Mouse (Mus musculus): ENCODE results near the gene Hist1h2ae. TPM values are rescaled to one million over a fixed set of nuclear protein-coding genes. Genes with fewer than 3 reads are reported as not detected.
"Not testable (repeated sequence)": the region's sequence is repeated elsewhere in the genome, so short reads cannot be mapped to it uniquely, and the experiment has no call there.

Gene Hist1h2ae
- total RNA-seq, 2 experiments from 2014 or later, result 0.45 TPM; not detected in 1

DNA sequence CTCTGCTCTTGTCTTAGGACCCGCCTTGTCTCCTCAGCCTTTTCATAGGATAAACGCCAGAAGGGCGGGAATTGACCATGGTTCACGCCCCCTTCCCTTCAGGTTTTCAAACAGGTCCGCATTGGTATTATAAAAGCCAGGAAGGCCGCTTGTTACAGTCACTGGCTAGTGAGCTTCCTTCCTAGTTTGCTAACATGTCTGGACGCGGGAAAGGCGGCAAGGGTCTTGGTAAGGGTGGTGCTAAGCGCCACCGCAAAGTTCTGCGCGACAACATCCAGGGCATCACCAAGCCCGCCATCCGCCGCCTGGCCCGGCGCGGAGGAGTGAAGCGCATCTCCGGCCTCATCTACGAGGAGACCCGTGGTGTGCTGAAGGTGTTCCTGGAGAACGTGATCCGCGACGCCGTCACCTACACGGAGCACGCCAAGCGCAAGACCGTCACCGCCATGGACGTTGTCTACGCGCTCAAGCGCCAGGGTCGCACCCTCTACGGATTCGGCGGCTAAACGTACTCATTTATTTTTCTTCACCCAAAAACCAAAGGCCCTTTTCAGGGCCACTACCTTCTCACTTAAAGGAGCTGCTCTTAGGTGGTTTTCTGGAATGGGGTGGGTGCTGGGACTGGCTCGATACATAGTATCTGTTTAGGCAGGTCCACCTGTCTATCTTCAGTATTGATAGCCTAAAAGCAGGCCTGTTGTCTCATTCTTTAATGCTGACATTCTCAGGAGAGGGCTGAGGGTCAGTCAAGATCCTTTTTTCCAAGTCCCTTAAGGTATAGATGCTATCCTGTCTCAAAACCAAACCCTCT is 10.6 kb upstream of the Hist1h2ae start, which contains the start of gene Hist1h4d:
Hist1h4d (plus strand) TSS at position 191 of the 811 bp plus-strand sequence.
- peak within 1 kb of the TSS; percentile 81 for H3K27ac ChIP-seq
- TF ChIP-seq CTCF (IDR thresholded peaks at IDR 0.05), result no peak
- intact Hi-C loops (cut with DNase I), result loop anchor here (5.0 kb wide), 5 partner anchors 41 to 181 kb away; partner anchors contain the start of genes Hist1h1a, Hist1h1e, Hist1h1t and Hist1h2af

DNA sequence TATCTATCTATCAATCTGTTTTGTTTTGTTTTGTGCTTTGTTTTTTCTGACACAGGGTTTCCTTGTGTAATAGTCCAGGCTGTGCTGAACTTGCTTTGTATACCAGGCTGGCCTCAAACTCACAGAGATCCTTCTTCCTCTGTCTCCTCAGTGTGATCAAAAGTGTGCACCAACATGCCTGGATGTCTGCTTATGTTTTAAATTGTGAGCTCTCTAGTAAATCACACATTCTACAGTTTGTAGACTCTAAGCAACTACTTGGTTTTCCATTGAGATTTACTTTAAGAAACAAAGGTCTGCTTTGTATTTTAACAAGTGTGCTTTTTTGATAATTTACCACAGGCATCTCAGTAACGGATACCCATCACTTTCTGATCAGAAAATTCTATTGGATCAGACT is 6.8 kb upstream of the Hist1h2ae start:
- no peak for TF ChIP-seq CTCF (IDR thresholded peaks at IDR 0.05)
- H3K27ac ChIP-seq, result no peak overlapping the region
- DNase-seq, result no peak
- H3K4me3 ChIP-seq, result no peak overlapping the region
- intact Hi-C loops (cut with DNase I), result no loop called here

More for the DNA sequence above, 10.6 kb upstream of the Hist1h2ae start, which contains the start of gene Hist1h4d:
- peak within 1 kb of the TSS; percentile 83 for H3K4me3 ChIP-seq
- peak; percentile 90 for DNase-seq

- no peak overlapping the region; the same call in 1 of the 2 replicates for H3K27ac ChIP-seq
- no peak for TF ChIP-seq CTCF (IDR thresholded peaks at IDR 0.05)
- DNase-seq, result no peak
- intact Hi-C loops (cut with DNase I), result no loop called here
- H3K4me3 ChIP-seq, result peak overlapping the region; percentile 70
These were observed 6.1 kb upstream of the Hist1h2ae start for GRCm38 (mm10) chr13:23576906-23577639.

DNA sequence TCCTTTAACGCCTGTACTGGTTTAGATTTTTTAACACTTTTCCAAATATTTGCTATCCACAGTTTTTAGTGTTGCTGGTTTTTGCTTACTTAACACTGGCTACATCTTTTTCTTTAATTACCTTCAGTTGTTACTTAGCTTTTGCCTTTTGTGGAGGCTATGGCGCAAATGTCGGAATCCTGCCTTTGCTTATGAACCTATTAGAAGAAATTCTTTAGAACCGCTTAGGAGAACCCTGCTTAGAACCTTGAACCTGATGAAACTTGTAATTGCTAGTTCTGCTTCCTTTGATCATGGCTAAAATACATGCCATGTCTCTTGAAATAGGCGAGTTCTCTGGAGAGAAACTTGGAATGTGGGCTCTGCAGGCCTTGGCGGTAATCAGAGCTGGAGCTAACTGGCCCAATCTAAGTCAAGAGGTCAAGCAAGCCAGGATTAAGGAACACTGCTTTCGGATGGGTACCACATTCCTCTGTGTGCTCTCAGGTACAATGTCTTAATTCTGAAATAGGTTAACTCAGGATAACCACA is 5.4 kb upstream of the Hist1h2ae start:
- Histone ChIP-seq H3K4me3 (peak overlapping the region; percentile 70), H3K27ac (peak overlapping the region; percentile 83)
- intact Hi-C loops (cut with DNase I), result no loop called here
- no peak for DNase-seq
- no peak for TF ChIP-seq CTCF (IDR thresholded peaks at IDR 0.05)

GRCm38 (mm10) chr13:23575864-23576313 is 4.9 kb upstream of the Hist1h2ae start:
- peak overlapping the region; percentile 83 for H3K27ac ChIP-seq
- DNase-seq, result peak; percentile 23
- intact Hi-C loops (cut with DNase I), result not testable (repeated sequence)
- H3K4me3 ChIP-seq, result peak overlapping the region; percentile 70

DNA sequence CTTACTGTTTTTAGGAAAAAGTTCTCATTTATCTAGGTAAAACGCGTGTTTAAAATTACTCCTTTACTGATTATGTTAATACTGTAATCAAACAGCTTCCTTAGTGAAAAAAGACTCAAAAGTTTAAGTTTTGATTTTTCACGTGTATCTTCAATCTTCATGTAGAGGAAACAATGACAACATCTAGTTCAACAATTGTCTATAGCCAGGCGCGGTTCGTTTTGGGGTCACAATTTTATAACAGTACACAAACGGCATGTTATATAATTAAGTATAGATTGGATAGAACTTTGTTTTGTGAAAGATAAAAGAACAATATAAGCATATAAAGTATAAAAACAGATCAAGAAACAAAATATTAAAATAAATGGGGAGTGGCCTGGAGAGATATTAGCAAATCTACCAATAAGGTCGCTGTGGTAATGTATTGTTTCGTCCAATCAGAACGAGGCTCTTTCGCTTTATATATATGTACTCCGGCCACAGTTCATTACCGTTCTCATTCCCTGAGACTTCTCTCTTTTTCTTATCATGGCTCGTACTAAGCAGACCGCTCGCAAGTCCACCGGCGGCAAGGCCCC is 4.3 kb upstream of the Hist1h2ae start, which contains the start of gene Hist1h3d:
Hist1h3d (plus strand) TSS at position 493 of the 581 bp plus-strand sequence.
- H3K4me3 ChIP-seq, result peak within 1 kb of the TSS; percentile 70
- intact Hi-C loops (cut with DNase I), result no loop called here
- H3K27ac ChIP-seq, result peak within 1 kb of the TSS; percentile 83
- no peak for TF ChIP-seq CTCF (IDR thresholded peaks at IDR 0.05)
- peak; percentile 17 for DNase-seq

GRCm38 (mm10) chr13:23574546-23575170 is 3.6 kb upstream of the Hist1h2ae start:
- peak overlapping the region; percentile 70 for H3K4me3 ChIP-seq
- peak overlapping the region; percentile 83 for H3K27ac ChIP-seq
- DNase-seq; intact Hi-C loops (cut with DNase I): not testable (repeated sequence)

GRCm38 (mm10) chr13:23573898-23574524 is 3.0 kb upstream of the Hist1h2ae start, which contains the start of the genes Hist1h2bf and Hist1h2ad:
Hist1h2bf (minus strand) TSS chr13:23574196.
Hist1h2ad (plus strand) TSS chr13:23574381.
- peak; percentile 84 for DNase-seq
- H3K27ac ChIP-seq, result peak within 1 kb of the TSS; percentile 83
- intact Hi-C loops (cut with DNase I), result not testable (repeated sequence)
- peak within 1 kb of the TSS; percentile 70 for H3K4me3 ChIP-seq

GRCm38 (mm10) chr13:23573034-23573897 is 2.2 kb upstream of the Hist1h2ae start:
- H3K27ac ChIP-seq; intact Hi-C loops (cut with DNase I); DNase-seq: not testable (repeated sequence)
- peak overlapping the region; percentile 70 for H3K4me3 ChIP-seq

- Histone ChIP-seq H3K4me3 (peak overlapping the region; percentile 70), H3K27ac (0 out of 2 replicates have a peak overlapping the region, but pooled peaks have one; percentile 68)
- DNase-seq, result no peak
- intact Hi-C loops (cut with DNase I), result no loop called here
- no peak for TF ChIP-seq CTCF (IDR thresholded peaks at IDR 0.05)
These were observed 1.4 kb upstream of the Hist1h2ae start for GRCm38 (mm10) chr13:23572218-23573033.

DNA sequence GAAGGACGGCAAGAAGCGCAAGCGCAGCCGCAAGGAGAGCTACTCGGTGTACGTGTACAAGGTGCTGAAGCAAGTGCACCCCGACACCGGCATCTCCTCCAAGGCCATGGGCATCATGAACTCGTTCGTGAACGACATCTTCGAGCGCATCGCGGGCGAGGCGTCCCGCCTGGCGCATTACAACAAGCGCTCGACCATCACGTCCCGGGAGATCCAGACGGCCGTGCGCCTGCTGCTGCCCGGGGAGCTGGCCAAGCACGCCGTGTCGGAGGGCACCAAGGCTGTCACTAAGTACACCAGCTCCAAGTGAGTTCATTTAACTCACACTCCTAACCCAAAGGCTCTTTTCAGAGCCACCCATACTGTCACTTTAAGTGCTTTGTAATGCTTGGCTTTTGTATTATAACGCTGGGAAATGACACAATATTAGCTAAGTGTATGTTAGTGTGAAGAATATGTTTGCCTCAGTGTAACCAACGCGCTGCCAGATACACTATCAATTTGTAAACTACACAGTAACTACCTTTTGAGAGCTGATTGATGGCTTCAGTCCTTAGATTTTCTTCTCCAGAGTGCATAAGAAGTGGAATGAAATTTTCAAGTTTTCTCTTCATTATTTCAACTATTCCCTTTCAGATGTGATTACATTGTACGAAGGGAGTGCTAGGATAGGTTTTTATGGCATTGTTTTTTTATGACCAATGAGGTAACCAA is 641 bp upstream of the Hist1h2ae start:
- H3K27ac ChIP-seq, result peak overlapping the region; percentile 92
- H3K4me3 ChIP-seq, result peak overlapping the region; percentile 70
- intact Hi-C loops (cut with DNase I); DNase-seq: not testable (repeated sequence)

Data from gastrocnemius, adult 2 months (tissue).